Mouse (Mus musculus): ENCODE results near the gene Mat2a.
"Not testable (repeated sequence)": the region's sequence is repeated elsewhere in the genome, so short reads cannot be mapped to it uniquely, and the experiment has no call there.

Mat2a gene

GRCm38 (mm10) chr6:72439355-72440185 is at the start of gene Mat2a:
Gene Mat2a (minus strand): TSS chr6:72439558.
- DNase-seq (ENCODE audit: extremely low read depth, low read depth, low spot score) = peak; percentile 68

DNA sequence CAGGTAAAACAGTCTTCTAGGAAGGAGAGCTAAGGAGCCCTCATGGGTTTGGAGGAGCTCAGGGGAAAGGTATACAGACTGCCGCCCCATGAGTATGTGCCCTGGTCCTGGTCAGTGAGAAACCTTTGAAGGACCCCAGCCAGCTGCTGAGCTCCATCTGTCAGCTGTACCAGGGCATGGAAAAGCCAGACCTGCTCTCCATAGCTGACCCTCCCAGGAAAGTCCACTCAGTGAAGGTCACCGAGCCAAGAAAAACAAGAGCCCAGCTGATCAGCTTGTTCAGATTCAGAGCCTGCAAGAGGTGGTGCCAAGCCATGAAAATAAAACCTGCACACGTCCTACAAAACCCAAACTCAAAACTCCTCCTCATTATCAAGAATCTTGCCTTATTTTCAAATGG is 49.5 kb upstream of the Mat2a start:
- no peak for DNase-seq (ENCODE audit: extremely low read depth, low read depth, low spot score)

DNA sequence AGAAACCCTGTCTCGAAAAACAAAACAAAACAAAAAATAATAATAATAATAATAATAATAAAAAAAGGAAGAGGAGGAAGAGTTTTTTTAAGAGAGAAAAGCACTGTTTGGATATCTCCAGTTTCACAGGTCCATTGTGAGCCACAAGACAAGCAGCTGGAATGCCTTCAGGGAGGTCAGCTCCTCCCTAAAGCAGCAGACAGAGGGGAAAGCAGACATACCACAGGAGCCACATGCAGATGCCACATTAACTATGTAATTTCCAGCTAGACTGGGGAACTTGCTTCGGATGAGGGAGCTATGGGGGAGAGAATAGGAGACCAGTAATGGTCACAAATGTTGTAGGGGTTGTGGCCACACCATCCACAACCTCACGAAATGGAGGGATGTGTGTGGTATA is 47.9 kb upstream of the Mat2a start:
- DNase-seq (ENCODE audit: extremely low read depth, low read depth, low spot score) = no peak

- no peak for DNase-seq (ENCODE audit: extremely low read depth, low read depth, low spot score)
These were observed 46.9 kb upstream of the Mat2a start for GRCm38 (mm10) chr6:72486307-72486706.

DNA sequence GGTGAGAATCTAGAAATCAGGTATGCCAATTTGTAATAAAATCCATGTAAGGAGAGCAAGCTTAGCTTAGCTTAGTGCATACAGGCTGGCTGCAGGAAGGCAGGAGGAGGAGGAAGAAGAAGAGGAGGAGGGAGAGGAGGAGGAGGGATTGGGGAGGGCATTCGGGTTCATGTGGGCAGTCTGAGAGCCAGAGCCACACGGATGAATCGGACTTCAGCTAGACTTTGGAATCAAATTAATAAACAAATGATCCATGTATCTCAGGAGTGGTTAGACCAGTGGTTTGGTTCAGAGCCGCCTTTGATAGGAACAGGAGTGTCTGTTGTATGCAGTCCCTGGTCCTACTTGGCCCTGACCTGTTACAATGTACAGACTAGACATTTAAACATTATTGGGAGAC is 45.5 kb upstream of the Mat2a start:
- no peak for DNase-seq (ENCODE audit: extremely low read depth, low read depth, low spot score)

GRCm38 (mm10) chr6:72482156-72482555 is 42.8 kb upstream of the Mat2a start:
- no peak for DNase-seq (ENCODE audit: extremely low read depth, low read depth, low spot score)

DNA sequence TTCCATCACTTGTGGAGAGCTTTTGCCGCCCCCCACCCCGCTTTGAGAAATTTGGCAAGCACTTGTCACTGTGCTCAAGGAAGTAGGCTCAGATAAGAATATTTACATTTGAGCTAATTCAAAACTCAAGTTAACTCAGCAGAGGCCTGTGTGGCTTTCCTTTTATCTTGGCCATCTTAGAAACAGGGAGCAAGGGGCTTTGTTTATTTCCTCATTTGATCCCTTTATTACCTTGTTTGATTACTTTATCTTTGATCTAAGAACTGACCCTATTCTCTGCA is 41.0 kb upstream of the Mat2a start:
- DNase-seq (ENCODE audit: extremely low read depth, low read depth, low spot score) = no peak

DNA sequence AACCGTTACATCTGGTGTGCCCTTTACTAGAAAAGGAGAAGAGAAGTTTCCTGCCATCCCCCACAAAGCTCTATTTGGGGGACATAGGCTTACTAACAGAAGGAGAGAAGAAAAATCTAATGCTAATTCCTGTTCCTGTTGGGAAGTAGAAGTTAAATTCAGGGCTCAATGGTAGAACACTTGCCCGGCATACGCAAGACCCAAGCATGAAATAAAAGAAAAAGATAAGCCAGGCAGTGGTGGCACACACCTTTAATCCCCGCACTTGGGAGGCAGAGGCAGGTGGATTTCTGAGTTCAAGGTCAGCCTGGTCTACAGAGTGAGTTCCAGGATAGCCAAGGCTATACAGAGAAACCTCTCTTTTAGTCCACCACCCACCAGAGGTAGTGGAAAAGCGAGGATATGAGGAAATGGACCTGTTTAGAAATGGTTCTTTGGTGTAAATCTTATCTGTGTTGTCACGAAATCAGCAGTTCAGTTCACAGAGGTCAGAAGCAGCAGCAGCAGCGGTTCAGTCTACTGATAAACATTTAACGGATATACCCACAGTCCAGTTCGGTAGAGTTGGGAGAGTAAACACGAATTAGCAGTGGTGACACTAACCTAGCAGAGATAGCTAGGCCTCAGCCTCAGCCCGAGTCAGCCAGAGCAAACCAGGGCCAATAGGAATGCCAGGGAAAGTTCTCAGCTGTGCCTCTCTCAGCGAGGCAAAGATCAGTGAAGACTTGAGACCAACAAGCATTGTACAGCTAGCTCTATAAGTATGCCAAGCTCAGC is 40.5 kb upstream of the Mat2a start:
- no peak for DNase-seq (ENCODE audit: extremely low read depth, low read depth, low spot score)

DNA sequence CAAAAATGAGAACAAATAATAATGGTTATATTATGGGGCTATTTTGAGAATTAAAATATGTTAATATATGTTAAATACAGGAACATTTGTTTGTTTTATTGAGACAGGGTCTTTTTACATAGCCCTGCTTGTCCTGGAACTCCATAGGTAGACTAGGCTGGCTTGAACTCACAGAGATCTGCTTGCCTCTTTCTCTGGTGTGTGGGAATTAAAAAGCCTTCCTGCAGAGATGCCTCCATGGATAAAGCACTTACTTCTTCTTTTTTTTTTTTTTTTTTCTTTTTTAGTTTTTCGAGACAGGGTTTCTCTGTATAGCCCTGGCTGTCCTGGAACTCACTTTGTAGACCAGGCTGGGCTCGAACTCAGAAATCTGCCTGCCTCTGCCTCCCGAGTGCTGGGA is 39.3 kb upstream of the Mat2a start:
- not testable (repeated sequence) for DNase-seq (ENCODE audit: extremely low read depth, low read depth, low spot score)

DNA sequence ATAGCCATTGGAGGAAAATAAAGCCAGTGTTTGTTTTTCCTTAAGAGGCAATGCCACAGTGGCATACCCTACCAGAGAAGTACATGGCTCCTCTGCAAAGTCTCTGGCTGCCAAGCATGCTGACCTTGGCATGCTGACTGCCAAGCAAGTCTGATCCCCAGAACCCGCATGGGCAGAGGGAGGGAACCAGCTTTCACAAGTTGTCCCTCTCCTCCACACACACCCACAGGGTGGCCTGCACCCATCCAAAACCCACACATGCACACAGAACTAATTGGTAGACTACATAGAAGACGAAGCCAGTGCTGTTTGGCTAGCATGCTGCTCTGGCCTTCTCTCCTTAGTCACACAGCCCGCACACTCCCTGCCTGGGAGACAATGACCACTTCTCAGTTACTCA is 38.3 kb upstream of the Mat2a start:
- no peak for DNase-seq (ENCODE audit: extremely low read depth, low read depth, low spot score)

GRCm38 (mm10) chr6:72476836-72477235 is 37.5 kb upstream of the Mat2a start:
- no peak for DNase-seq (ENCODE audit: extremely low read depth, low read depth, low spot score)

GRCm38 (mm10) chr6:72475221-72475985 is 36.0 kb upstream of the Mat2a start:
- peak; percentile 90 for DNase-seq (ENCODE audit: extremely low read depth, low read depth, low spot score)

GRCm38 (mm10) chr6:72473264-72474041 is 34.1 kb upstream of the Mat2a start:
- peak; percentile 94 for DNase-seq (ENCODE audit: extremely low read depth, low read depth, low spot score)

DNA sequence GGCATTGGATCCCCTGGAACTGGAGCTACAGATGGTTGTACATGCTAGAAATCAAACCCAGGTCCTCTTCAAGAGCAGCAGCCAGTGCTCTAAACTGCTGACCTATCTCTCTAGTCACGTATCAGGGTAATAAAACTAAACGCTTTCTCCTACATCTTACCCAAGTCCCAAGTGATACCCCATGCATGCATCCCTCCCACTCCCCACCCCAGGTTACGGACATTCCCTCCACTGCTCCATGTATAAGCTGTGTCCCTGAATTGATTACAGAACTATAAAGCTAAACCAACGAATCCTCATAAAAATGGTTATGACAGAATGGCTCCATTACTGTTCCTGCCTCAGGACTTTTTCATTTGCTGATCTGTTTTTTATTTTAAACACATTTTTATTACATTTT is 26.8 kb upstream of the Mat2a start:
- no peak for DNase-seq (ENCODE audit: extremely low read depth, low read depth, low spot score)

DNA sequence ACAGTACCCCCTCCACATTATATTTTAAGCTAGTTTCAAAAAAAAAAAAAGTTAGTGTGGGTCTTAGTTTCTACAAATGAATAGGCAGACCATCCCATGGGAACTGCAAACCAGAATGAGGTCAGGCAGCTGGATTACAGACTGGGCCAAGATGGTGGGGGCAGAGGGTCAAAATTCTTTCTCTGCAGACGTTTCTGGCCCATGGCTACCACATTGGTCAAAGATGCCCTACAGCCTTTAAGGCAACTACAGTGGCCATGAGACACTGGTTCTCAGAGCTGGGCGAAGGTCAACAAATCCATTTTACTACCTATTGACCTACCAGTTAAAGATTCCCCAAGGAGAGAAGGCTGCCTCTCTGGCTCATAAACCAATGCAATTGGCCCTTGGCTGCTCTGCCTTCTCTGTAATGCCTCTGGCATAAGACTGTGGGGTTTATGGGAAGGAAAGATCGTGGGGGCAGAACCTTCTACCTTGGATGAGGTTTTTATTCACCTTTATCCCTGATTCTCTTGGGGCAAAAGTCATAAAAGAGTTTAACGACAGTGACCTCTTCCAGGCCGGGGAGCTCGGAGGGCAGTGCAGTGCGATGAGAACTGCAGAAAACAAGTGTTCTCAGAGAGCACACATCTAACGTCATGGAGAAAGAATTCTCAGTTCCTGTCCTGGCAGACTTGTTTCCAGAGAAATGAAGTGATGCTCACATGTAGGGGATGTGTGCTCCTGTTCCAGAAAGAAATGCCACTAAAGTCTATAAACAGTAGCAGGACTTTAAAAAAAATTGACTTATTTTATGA is 26.2 kb upstream of the Mat2a start:
- no peak for DNase-seq (ENCODE audit: extremely low read depth, low read depth, low spot score)

GRCm38 (mm10) chr6:72462550-72463257 is 23.3 kb upstream of the Mat2a start:
- peak; percentile 99 for DNase-seq (ENCODE audit: extremely low read depth, low read depth, low spot score)

DNA sequence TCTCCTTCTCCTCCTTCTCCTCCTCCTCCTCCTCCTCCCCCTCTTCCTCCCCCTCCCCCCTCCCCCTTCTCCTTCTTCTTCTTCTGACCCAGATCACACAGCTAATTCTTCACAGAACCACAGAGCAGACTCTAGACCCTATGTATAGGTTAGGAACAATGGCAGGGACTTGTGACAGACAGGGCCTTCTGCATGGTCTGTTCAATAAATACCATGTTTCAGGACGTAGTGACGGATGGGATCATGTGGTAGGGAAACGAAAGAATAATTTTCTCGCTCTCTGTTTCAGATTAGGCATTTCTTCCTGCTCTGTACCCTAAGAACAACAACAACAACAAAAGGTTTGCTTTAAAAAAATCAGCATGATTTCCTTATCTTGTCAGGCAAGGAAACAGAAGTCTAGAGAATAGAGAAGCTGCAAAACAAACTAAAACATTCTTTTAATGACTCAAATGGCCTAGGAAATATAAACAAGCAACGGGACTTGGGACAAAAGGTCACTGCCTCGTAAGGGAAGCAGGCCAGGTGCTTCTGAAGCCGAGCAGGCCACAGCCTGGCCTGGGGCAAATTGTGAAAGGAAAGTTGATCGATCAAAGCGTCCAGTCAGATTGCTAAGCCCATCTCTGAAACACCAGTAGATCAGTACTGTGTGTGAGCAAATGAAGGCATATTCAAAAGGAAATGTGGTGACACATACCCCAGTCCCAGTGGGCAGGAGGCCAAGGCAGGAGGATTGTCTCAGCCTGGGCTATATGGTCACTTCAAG is 20.9 kb upstream of the Mat2a start:
- DNase-seq (ENCODE audit: extremely low read depth, low read depth, low spot score) = no peak

GRCm38 (mm10) chr6:72458921-72459320 is 19.6 kb upstream of the Mat2a start:
- no peak for DNase-seq (ENCODE audit: extremely low read depth, low read depth, low spot score)

DNA sequence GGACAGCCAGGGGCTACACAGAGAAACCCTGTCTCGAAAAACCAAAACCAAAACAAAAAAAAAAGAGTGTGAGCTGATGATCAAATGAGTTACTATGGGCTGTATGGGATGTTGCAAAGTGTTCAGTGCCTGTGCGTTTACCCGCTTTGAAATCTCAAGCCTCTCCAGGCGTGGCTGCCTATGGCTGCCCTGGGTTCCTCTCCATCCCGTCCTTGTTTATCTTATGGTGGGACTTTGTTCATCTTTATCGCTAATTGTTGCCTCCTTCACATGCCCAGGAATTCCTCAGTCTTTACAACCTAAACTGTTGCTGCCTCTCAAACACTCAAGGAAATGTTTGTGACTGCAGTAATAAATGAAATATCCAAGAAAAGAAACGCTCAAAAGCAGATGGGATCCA is 19.1 kb upstream of the Mat2a start:
- DNase-seq (ENCODE audit: extremely low read depth, low read depth, low spot score) = no peak
